Mouse (Mus musculus): ENCODE measurements around the gene Polr1e. TPM values are rescaled to one million over a fixed set of nuclear protein-coding genes. Genes with fewer than 3 reads are reported as not detected.

The Polr1e gene
- polyA plus RNA-seq (2017; shearing (Covaris generic)), result 41.3 TPM

GRCm38 (mm10) chr4:45018452-45018980, at the start of gene Polr1e:
TSS of gene Polr1e (plus strand) at chr4:45018583.

GRCm38 (mm10) chr4:44981280-44981973, 37.0 kb upstream of the Polr1e start, which contains the start of gene Grhpr:
TSS of gene Grhpr (plus strand) at chr4:44981395.

GRCm38 (mm10) chr4:45012105-45012975, 6.0 kb upstream of the Polr1e start, which contains the start of gene Zbtb5:
TSS of gene Zbtb5 (minus strand) at chr4:45012412.

GRCm38 (mm10) chr4:45084021-45084894, 65.9 kb downstream of the Polr1e start, which contains the start of gene Fbxo10:
TSS of gene Fbxo10 (minus strand) at chr4:45084604.

Other genes with a start within 250 kb of the Polr1e start
- 18.1 TPM for gene Grhpr, start 37.2 kb upstream of the Polr1e start, polyA plus RNA-seq (2017; shearing (Covaris generic))
- gene Zbtb5, start 6.2 kb upstream of the Polr1e start, polyA plus RNA-seq (2017; shearing (Covaris generic)), result 10.2 TPM
- 3.9 TPM for gene Fbxo10, start 66.0 kb downstream of the Polr1e start, polyA plus RNA-seq (2017; shearing (Covaris generic))
- 92.6 TPM for gene Tomm5, start 89.5 kb downstream of the Polr1e start, polyA plus RNA-seq (2017; shearing (Covaris generic))
- not detected for gene Frmpd1, start 166.3 kb downstream of the Polr1e start, polyA plus RNA-seq (2017; shearing (Covaris generic))

All from naive thymus-derived CD4-positive, alpha-beta T cell, adult 5 months (primary cell).